In genomic region chr1:88738931-88739330, GRCm38 (mm10) we compare ENCODE assay signal across 18 mouse cellular contexts. TPM values are rescaled to one million over a fixed set of nuclear protein-coding genes. Genes with fewer than 3 reads are reported as not detected.
DNase-seq lines count a peak whose midpoint lies in the region; ATAC-seq and TF ChIP-seq lines count a peak whose summit lies in the region.
"Had no signal": no experiment of that assay in that cellular context is flagged by ENCODE, and none has a peak within 500 bp of the region (broad histone marks: within the 10 kb centered on the region; RNA-seq: fewer than 3 reads in every experiment).

No protein-coding gene starts in this region.

- WGBS in midbrain, embryonic 11.5 days: 77% methylated on average over 3 of the region's 3 CpGs
- 82% methylated on average over 3 of the region's 3 CpGs for WGBS in midbrain, embryonic 13.5 days
- 47% methylated on average over 3 of the region's 3 CpGs for WGBS in intestine, embryonic 16.5 days

- TF ChIP-seq CTCF in left cerebral cortex, adult 2 months (IDR thresholded peaks at IDR 0.05): no peak
- TF ChIP-seq CTCF in brain, embryonic 14.5 days (IDR thresholded peaks at IDR 0.05; ENCODE audit: borderline replicate concordance, extremely low read depth, insufficient read depth, insufficient read length): no peak

- no peaks in the 10 kb centered on the region for H3K27me3 ChIP-seq in midbrain, embryonic 11.5 days (ENCODE audit: control insufficient read depth, insufficient read depth, low read length)
- no peaks in the 10 kb centered on the region for H3K27me3 ChIP-seq in midbrain, embryonic 13.5 days
- H3K27me3 ChIP-seq in intestine, embryonic 16.5 days (replicated peaks; ENCODE audit: control insufficient read depth, insufficient read depth, low read length): no peaks in the 10 kb centered on the region
- H3K27me3 ChIP-seq: embryonic facial prominence, embryonic 12.5 days; forebrain, embryonic 13.5 days; forebrain, embryonic 15.5 days; Patski had no signal

- TF ChIP-seq POLR2A in brain, embryonic 14.5 days (IDR thresholded peaks at IDR 0.05; ENCODE audit: borderline replicate concordance, extremely low read depth, insufficient read depth, insufficient read length, poor library complexity, severe bottlenecking): no peak

- no peaks in the 10 kb centered on the region for H3K36me3 ChIP-seq in midbrain, embryonic 11.5 days (ENCODE audit: control insufficient read depth, insufficient read depth, low read length)
- no peaks in the 10 kb centered on the region for H3K36me3 ChIP-seq in midbrain, embryonic 13.5 days
- no peaks in the 10 kb centered on the region for H3K36me3 ChIP-seq in intestine, embryonic 16.5 days (ENCODE audit: control insufficient read depth, insufficient read depth, low read length)
- H3K36me3 ChIP-seq: embryonic facial prominence, embryonic 10.5 days; embryonic facial prominence, embryonic 12.5 days; forebrain, embryonic 15.5 days had no signal

- no peak overlapping the region for H3K4me3 ChIP-seq in left cerebral cortex, adult 2 months
- H3K4me3 ChIP-seq in midbrain, embryonic 11.5 days (ENCODE audit: low read depth, low read length): no peak overlapping the region
- no peak overlapping the region for H3K4me3 ChIP-seq in midbrain, embryonic 13.5 days (replicated peaks)
- no peak overlapping the region for H3K4me3 ChIP-seq in intestine, embryonic 16.5 days (ENCODE audit: low read length)
- H3K4me3 ChIP-seq: embryonic facial prominence, embryonic 10.5 days; embryonic facial prominence, embryonic 12.5 days; forebrain, embryonic 13.5 days; forebrain, embryonic 15.5 days had no signal

- ATAC-seq in midbrain, embryonic 11.5 days (ENCODE audit: low FRiP score): no peak
- ATAC-seq in midbrain, embryonic 13.5 days: no peak
- no peak for ATAC-seq in intestine, embryonic 16.5 days
- ATAC-seq: activated CD4-positive, CD25-positive, alpha-beta regulatory T cell, adult 4 months; forebrain, embryonic 13.5 days; forebrain, embryonic 15.5 days; Patski had no signal

- no peak overlapping the region for H3K4me2 ChIP-seq in midbrain, embryonic 11.5 days
- no peak overlapping the region for H3K4me2 ChIP-seq in midbrain, embryonic 13.5 days (replicated peaks)
- H3K4me2 ChIP-seq in intestine, embryonic 16.5 days (ENCODE audit: low read depth, low read length): no peak overlapping the region
- H3K4me2 ChIP-seq: embryonic facial prominence, embryonic 12.5 days; forebrain, embryonic 13.5 days; forebrain, embryonic 15.5 days had no signal

- no peak overlapping the region for H3K27ac ChIP-seq in left cerebral cortex, adult 2 months
- H3K27ac ChIP-seq in midbrain, embryonic 11.5 days (ENCODE audit: low read depth, low read length): no peak overlapping the region
- H3K27ac ChIP-seq in midbrain, embryonic 13.5 days: no peak overlapping the region
- no peak overlapping the region for H3K27ac ChIP-seq in intestine, embryonic 16.5 days (ENCODE audit: low read length)
- H3K27ac ChIP-seq: embryonic facial prominence, embryonic 10.5 days; embryonic facial prominence, embryonic 12.5 days; forebrain, embryonic 13.5 days; forebrain, embryonic 15.5 days had no signal

- intact Hi-C loops in left cerebral cortex, postnatal 25 days (cut with DNase I): no loop called here
- intact Hi-C loops in left cerebral cortex, adult 2 months (cut with DNase I): no loop called here

- H3K9me3 ChIP-seq in midbrain, embryonic 11.5 days (ENCODE audit: control insufficient read depth, low read length): no peaks in the 10 kb centered on the region
- no peaks in the 10 kb centered on the region for H3K9me3 ChIP-seq in midbrain, embryonic 13.5 days
- H3K9me3 ChIP-seq in intestine, embryonic 16.5 days (ENCODE audit: control insufficient read depth, low read length): no peaks in the 10 kb centered on the region
- H3K9me3 ChIP-seq: embryonic facial prominence, embryonic 10.5 days; embryonic facial prominence, embryonic 12.5 days; forebrain, embryonic 13.5 days; forebrain, embryonic 15.5 days had no signal

- H3K4me1 ChIP-seq in midbrain, embryonic 11.5 days (ENCODE audit: control insufficient read depth, insufficient read depth, low read length): no peaks in the 10 kb centered on the region
- no peaks in the 10 kb centered on the region for H3K4me1 ChIP-seq in midbrain, embryonic 13.5 days (replicated peaks)
- H3K4me1 ChIP-seq in intestine, embryonic 16.5 days (ENCODE audit: control insufficient read depth, insufficient read depth, low read length): no peaks in the 10 kb centered on the region
- H3K4me1 ChIP-seq: embryonic facial prominence, embryonic 10.5 days; embryonic facial prominence, embryonic 12.5 days; forebrain, embryonic 13.5 days; forebrain, embryonic 15.5 days had no signal

- DNase-seq in layer of hippocampus, adult 11-12 months (ENCODE audit: low spot score): peak; percentile 23
- no peak for DNase-seq in layer of hippocampus, adult 8-10 months (ENCODE audit: low spot score in 2 of 2)
- DNase-seq in left cerebral cortex, postnatal 25 days (ENCODE audit: low spot score in 2 of 2): peak; percentile 18 to 55
- no peak for DNase-seq in left cerebral cortex, adult 2 months (ENCODE audit: extremely low spot score in 1 of 2, low spot score in 2 of 2)
- DNase-seq in midbrain, embryonic 11.5 days (ENCODE audit: low spot score, missing footprints): peak; percentile 57
- peak; percentile 41 for DNase-seq in brain, embryonic 14.5 days (ENCODE audit: low read depth)
- DNase-seq: adrenal gland, adult 8-10 months; adrenal gland, postnatal 14 days; adrenal gland, postnatal 36 days had no signal

- H3K9ac ChIP-seq in midbrain, embryonic 11.5 days (ENCODE audit: low read length): no peak overlapping the region
- H3K9ac ChIP-seq in midbrain, embryonic 13.5 days (replicated peaks): no peak overlapping the region
- H3K9ac ChIP-seq in intestine, embryonic 16.5 days (ENCODE audit: low read depth, low read length): no peak overlapping the region
- H3K9ac ChIP-seq: embryonic facial prominence, embryonic 12.5 days; forebrain, embryonic 13.5 days; forebrain, embryonic 15.5 days had no signal

RNA-seq across cellular contexts. Expression of gene Arl4c, which starts 36.9 kb away (rescaled TPM):
- 10 to 100 TPM; 31.3 to 41.3 (median 34.3) TPM for total RNA-seq in layer of hippocampus, adult 8-10 months (2022)
- total RNA-seq in left cerebral cortex, postnatal 25 days (2021): 10 to 100 TPM; 32.7 to 34.7 TPM
- total RNA-seq in left cerebral cortex, adult 2 months (2021): 10 to 100 TPM; 35.7 to 39.2 TPM
- polyA plus RNA-seq in midbrain, embryonic 11.5 days (2014; fragmentation: Nextera tagmentation; extraction: Ambion mirVana): 12.0 and 12.1 TPM in 2 replicates
- polyA plus RNA-seq in midbrain, embryonic 13.5 days (2015; fragmentation: Nextera tagmentation; extraction: Ambion mirVana): 45.6 and 47.7 TPM in 2 replicates
- polyA plus RNA-seq in brain, embryonic 14.5 days (2012; rRNA removed): 41.9 and 64.4 TPM in 2 replicates
- 3.5 and 3.6 TPM in 2 replicates for polyA plus RNA-seq in intestine, embryonic 16.5 days (2015; fragmentation: Nextera tagmentation; extraction: Ambion mirVana)
- total RNA-seq: MEL had no signal

Comparison
In these comparisons a context has a peak if more than half of its experiments do, and no peak if none do; other contexts are left out.
1. DNase-seq: peak in layer of hippocampus, adult 11-12 months (single experiment), left cerebral cortex, postnatal 25 days (2 of 2), midbrain, embryonic 11.5 days (single experiment) and brain, embryonic 14.5 days (single experiment); none in layer of hippocampus, adult 8-10 months (0 of 2) and left cerebral cortex, adult 2 months (0 of 2).